Mouse (Mus musculus): ENCODE measurements around the gene Tigit. TPM values are rescaled to one million over a fixed set of nuclear protein-coding genes. Genes with fewer than 3 reads are reported as not detected.

Gene Tigit
- total RNA-seq, 2 experiments from 2014 or later, result not detected

- ATAC-seq (replicated peaks; ENCODE audit: low FRiP score, poor library complexity, severe bottlenecking), result no peak
Observed at GRCm38 (mm10) chr16:43624876-43625275, 39.1 kb downstream of the Tigit start.

- ATAC-seq (replicated peaks; ENCODE audit: low FRiP score, poor library complexity, severe bottlenecking), result no peak
Observed at GRCm38 (mm10) chr16:43623315-43624000, 40.5 kb downstream of the Tigit start.

- no peak for ATAC-seq (replicated peaks; ENCODE audit: low FRiP score, poor library complexity, severe bottlenecking)
Observed at GRCm38 (mm10) chr16:43620359-43620758, 43.6 kb downstream of the Tigit start.

GRCm38 (mm10) chr16:43619277-43619676, 44.7 kb downstream of the Tigit start:
- no peak for ATAC-seq (replicated peaks; ENCODE audit: low FRiP score, poor library complexity, severe bottlenecking)

GRCm38 (mm10) chr16:43618286-43618685, 45.7 kb downstream of the Tigit start:
- no peak for ATAC-seq (replicated peaks; ENCODE audit: low FRiP score, poor library complexity, severe bottlenecking)

GRCm38 (mm10) chr16:43617346-43617745, 46.6 kb downstream of the Tigit start:
- no peak for ATAC-seq (replicated peaks; ENCODE audit: low FRiP score, poor library complexity, severe bottlenecking)

GRCm38 (mm10) chr16:43616348-43616747, 47.6 kb downstream of the Tigit start:
- ATAC-seq (replicated peaks; ENCODE audit: low FRiP score, poor library complexity, severe bottlenecking), result no peak

- no peak for ATAC-seq (replicated peaks; ENCODE audit: low FRiP score, poor library complexity, severe bottlenecking)
Observed at GRCm38 (mm10) chr16:43610375-43610774, 53.6 kb downstream of the Tigit start.

- ATAC-seq (replicated peaks; ENCODE audit: low FRiP score, poor library complexity, severe bottlenecking), result no peak
Observed at GRCm38 (mm10) chr16:43608066-43608465, 55.9 kb downstream of the Tigit start.

GRCm38 (mm10) chr16:43607086-43607485, 56.9 kb downstream of the Tigit start:
- no peak for ATAC-seq (replicated peaks; ENCODE audit: low FRiP score, poor library complexity, severe bottlenecking)

- no peak for ATAC-seq (replicated peaks; ENCODE audit: low FRiP score, poor library complexity, severe bottlenecking)
Observed at GRCm38 (mm10) chr16:43604399-43605013, 59.4 kb downstream of the Tigit start.

GRCm38 (mm10) chr16:43603591-43604141, 60.3 kb downstream of the Tigit start:
- ATAC-seq (replicated peaks; ENCODE audit: low FRiP score, poor library complexity, severe bottlenecking), result no peak

GRCm38 (mm10) chr16:43602573-43602972, 61.4 kb downstream of the Tigit start:
- no peak for ATAC-seq (replicated peaks; ENCODE audit: low FRiP score, poor library complexity, severe bottlenecking)

- no peak for ATAC-seq (replicated peaks; ENCODE audit: low FRiP score, poor library complexity, severe bottlenecking)
Observed at GRCm38 (mm10) chr16:43599707-43600106, 64.2 kb downstream of the Tigit start.

Other genes with a start within 250 kb of the Tigit start
- not detected in 2 replicates for gene Drd3, start 89.9 kb upstream of the Tigit start, total RNA-seq (2015; ENCODE audit: low replicate concordance)
- not detected in 2 replicates for gene Drd3, start 89.9 kb upstream of the Tigit start, total RNA-seq (2017; ENCODE audit: low replicate concordance)
- gene Ccdc191, start 225.7 kb upstream of the Tigit start, total RNA-seq (2015; ENCODE audit: low replicate concordance), result 0.63 and 5.8 TPM in 2 replicates
- 1.4 and 1.7 TPM in 2 replicates for gene Ccdc191, start 225.7 kb upstream of the Tigit start, total RNA-seq (2017; ENCODE audit: low replicate concordance)

All from erythroblast, adult 5-6 weeks (primary cell).